Mouse (Mus musculus) stomach, embryonic 14.5 days (tissue): ENCODE results near the gene Rpl10a. TPM values are rescaled to one million over a fixed set of nuclear protein-coding genes. Genes with fewer than 3 reads are reported as not detected.
"Not testable (repeated sequence)": the region's sequence is repeated elsewhere in the genome, so short reads cannot be mapped to it uniquely, and the experiment has no call there.

Experiments used
- ATAC-seq: fragments of 200-750 bp; cut with Nextera tagmentation; 2 replicates; pipeline ENCODE4 v1.8.0; 2017; ENCODE audit warnings: low read depth, moderate TSS enrichment; ENCODE audit not compliant: insufficient number of reproducible peaks, insufficient read depth, low FRiP score
- H3K27ac ChIP-seq: fragments of 300-500 bp; sonication (generic); 2 replicates; pipeline ENCODE4 v1.5.1; 2014; ENCODE audit warnings: mild to moderate bottlenecking, low read length, moderate library complexity, mixed read lengths
- H3K27me3 ChIP-seq: fragments of 300-500 bp; sonication (generic); 2 replicates; pipeline ENCODE4 v1.6.1; 2014; ENCODE audit warnings: low read length, control low read depth, mixed read lengths; ENCODE audit not compliant: control insufficient read depth, insufficient read depth
- H3K36me3 ChIP-seq: fragments of 300-500 bp; sonication (generic); 2 replicates; pipeline ENCODE4 v1.6.1; 2014; ENCODE audit warnings: mild to moderate bottlenecking, control low read depth, low read length, moderate library complexity, mixed read lengths; ENCODE audit not compliant: control insufficient read depth, insufficient read depth
- H3K4me1 ChIP-seq: fragments of 300-500 bp; sonication (generic); 2 replicates; pipeline ENCODE4 v1.6.1; 2014; ENCODE audit warnings: low read length, control low read depth, mixed read lengths; ENCODE audit not compliant: control insufficient read depth, insufficient read depth
- H3K4me2 ChIP-seq: fragments of 300-500 bp; sonication (generic); replicated peaks from 2 replicates; pipeline ENCODE4 v1.6.1; 2014; ENCODE audit warnings: low read depth, low read length, control low read depth
- H3K4me3 ChIP-seq: fragments of 300-500 bp; sonication (generic); 2 replicates; pipeline ENCODE4 v1.5.1; 2014; ENCODE audit warnings: low read depth, low read length, control low read depth
- H3K9ac ChIP-seq: fragments of 300-500 bp; sonication (generic); replicated peaks from 2 replicates; pipeline ENCODE4 v1.6.1; 2014; ENCODE audit warnings: low read depth, mild to moderate bottlenecking, control low read depth, low read length, moderate library complexity, mixed read lengths
- H3K9me3 ChIP-seq: fragments of 300-500 bp; sonication (generic); 2 replicates; pipeline ENCODE4 v1.6.1; 2016; ENCODE audit warnings: low read depth, low read length, control low read depth; ENCODE audit not compliant: control insufficient read depth
- WGBS: fragments of 180-500 bp; shearing (Covaris S2); extraction: QIAGEN DNeasy Blood & Tissue Kit; methylation state at CpG from one replicate; pipeline ENCODE4 v1.1.7; 2014; 5-methylcytosine and 5-hydroxymethylcytosine counted together
- polyA plus RNA-seq: library from polyadenylated mRNA; unstranded; fragments of >200 nt; fragmentation: Nextera tagmentation; extraction: Ambion mirVana; gene quantifications from 2 replicates; pipeline ENCODE4 v1.2.1, GENCODE M21; 2014

The Rpl10a gene
- polyA plus RNA-seq, 1 experiment from 2014 or later, result 911 TPM

DNA sequence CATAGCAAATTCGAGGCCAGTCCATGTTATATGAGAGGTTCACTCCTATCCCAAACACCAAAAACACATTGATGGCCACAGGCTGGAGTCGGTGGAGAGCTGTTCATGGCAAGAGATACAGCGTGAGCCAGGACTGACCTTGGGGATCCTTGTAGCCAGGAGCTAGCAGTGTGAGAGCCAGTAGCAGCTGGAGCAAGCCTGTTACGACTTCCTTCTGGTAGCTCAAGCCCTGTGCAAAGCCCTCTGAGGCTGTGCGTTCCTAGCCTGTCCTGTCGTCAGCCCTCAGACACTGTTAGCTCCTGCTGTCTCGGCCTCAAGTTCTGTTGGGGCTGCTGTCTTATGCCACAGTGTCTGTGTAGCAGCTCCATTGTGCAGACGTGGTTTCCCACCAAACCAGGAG, 4.5 kb upstream of the Rpl10a start:
- peaks cover 10% of the 10 kb centered on the region for H3K4me1 ChIP-seq
- no peak overlapping the region for H3K4me3 ChIP-seq
- no peak overlapping the region for H3K27ac ChIP-seq
- no peak overlapping the region for H3K4me2 ChIP-seq
- WGBS, result 85% methylated on average over 8 of the region's 8 CpGs
- H3K36me3 ChIP-seq, result peaks cover 14% of the 10 kb centered on the region; the same call in 1 of the 2 replicates
- H3K9ac ChIP-seq, result no peak overlapping the region
- ATAC-seq, result no peak
- H3K9me3 ChIP-seq, result no peaks in the 10 kb centered on the region
- H3K27me3 ChIP-seq, result no peaks in the 10 kb centered on the region

DNA sequence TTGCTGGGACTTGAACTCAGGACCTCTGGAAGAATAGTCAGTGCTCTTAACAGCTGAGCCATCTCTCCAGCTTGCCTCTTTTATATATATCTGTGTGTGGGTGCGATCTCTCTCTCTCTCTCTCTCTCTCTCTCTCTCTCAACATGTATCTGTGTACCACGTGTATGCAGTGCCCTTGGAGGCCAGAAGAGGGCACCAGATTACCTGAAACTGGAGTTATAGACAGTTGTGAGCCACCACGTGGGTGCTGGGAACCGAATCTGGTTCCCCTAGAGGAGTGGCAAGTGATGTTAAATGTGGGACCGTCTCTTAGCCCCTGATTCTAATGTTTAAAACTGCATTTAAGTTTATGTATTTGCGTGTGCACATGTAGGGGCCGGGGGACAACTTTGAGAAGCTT, 3.9 kb upstream of the Rpl10a start:
- H3K36me3 ChIP-seq, result peaks cover 11% of the 10 kb centered on the region; the same call in 1 of the 2 replicates
- H3K4me2 ChIP-seq, H3K4me1 ChIP-seq, H3K9me3 ChIP-seq, H3K27ac ChIP-seq, H3K27me3 ChIP-seq, ATAC-seq, H3K4me3 ChIP-seq, H3K9ac ChIP-seq: not testable (repeated sequence)
- WGBS, result 94% methylated on average over 7 of the region's 7 CpGs

DNA sequence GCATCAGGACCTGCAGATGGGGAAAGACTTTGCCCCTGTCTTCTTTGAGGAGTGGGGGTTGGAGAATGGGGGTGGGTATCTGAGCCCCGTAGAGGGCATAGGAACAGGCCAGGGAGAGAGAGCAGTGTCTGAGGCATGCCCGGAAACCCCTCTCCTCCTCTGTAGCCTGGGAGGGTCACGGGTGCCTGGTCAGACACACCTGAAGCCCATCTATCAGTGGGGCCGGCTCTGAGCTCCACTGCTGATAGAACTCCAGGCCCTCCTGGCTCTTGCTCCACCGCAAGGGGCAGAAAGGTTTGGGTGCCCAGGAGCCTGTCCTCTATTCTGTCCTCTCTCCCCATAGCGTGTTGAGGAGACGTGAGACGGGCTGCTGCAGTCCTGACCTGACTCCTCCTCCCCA, 2.5 kb upstream of the Rpl10a start:
- WGBS, result 92% methylated on average over 8 of the region's 8 CpGs
- H3K36me3 ChIP-seq, result peaks cover 19% of the 10 kb centered on the region

DNA sequence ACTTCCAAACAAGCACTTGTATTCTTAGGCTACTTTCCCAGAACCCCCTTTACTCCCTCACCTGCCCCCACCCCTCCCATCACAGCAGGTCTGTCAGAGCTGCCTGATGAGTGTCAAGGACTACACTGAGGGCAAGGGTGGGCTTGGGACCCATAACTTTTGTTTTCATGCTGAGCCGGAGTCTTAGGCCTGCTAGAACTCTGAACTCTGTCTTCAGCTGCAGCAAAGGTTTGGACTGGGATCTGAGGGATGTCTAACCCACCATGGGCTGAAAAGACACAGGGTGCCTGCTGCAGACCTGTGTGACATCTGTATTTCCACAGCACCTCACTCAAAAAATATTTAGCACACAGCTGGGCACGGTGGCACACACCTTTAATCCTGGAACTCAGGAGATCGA, 1.3 kb upstream of the Rpl10a start:
- Histone ChIP-seq H3K27me3 (no peaks in the 10 kb centered on the region), H3K27ac (no peak overlapping the region), H3K4me3 (no peak overlapping the region), H3K9ac (no peak overlapping the region), H3K4me1 (peaks cover 13% of the 10 kb centered on the region), H3K4me2 (no peak overlapping the region), H3K9me3 (no peaks in the 10 kb centered on the region), H3K36me3 (peaks cover 23% of the 10 kb centered on the region)
- 82% methylated on average over 3 of the region's 3 CpGs for WGBS
- ATAC-seq, result no peak

More for the DNA sequence above, 2.5 kb upstream of the Rpl10a start:
- ATAC-seq, result no peak
- no peaks in the 10 kb centered on the region for H3K27me3 ChIP-seq
- H3K4me3 ChIP-seq, result no peak overlapping the region
- H3K4me1 ChIP-seq, result peaks cover 13% of the 10 kb centered on the region
- no peak overlapping the region for H3K9ac ChIP-seq
- H3K9me3 ChIP-seq, result no peaks in the 10 kb centered on the region
- H3K4me2 ChIP-seq, result no peak overlapping the region
- H3K27ac ChIP-seq, result no peak overlapping the region

DNA sequence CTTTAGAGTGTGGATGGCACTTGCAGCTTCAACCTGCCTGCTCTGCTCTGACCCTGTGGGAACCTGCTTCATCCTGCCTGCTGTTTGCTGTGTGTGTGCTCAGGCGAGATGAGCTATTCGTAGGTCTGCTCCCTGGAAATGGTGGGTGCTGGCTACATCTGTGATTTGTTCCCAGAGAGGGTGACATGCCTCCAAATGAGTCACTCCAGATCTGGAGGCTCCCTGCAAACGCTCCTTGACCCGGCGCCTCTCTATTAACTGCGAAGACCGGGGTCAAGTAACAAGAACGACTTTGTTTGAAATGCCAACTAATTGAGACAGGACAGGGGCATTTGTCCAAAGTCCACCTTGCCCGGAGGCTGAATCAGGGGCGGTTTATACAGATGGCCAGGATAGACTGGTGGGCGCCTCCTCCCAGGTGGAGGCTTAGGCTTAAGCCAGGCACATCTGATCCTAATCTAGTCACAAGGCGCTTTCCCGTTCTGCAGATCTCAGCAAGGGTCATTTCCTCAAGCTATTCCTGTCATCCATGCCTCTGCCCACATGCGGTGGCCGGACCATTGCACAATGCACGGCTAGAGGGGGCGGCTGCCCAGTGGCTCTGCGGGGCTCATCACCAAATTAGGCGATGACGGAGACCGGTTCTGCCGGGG, 472 bp upstream of the Rpl10a start:
- Histone ChIP-seq H3K4me3 (peak overlapping the region; percentile 93), H3K9me3 (no peaks in the 10 kb centered on the region)
- peak; percentile 20; the same call in 1 of the 2 replicates for ATAC-seq

DNA sequence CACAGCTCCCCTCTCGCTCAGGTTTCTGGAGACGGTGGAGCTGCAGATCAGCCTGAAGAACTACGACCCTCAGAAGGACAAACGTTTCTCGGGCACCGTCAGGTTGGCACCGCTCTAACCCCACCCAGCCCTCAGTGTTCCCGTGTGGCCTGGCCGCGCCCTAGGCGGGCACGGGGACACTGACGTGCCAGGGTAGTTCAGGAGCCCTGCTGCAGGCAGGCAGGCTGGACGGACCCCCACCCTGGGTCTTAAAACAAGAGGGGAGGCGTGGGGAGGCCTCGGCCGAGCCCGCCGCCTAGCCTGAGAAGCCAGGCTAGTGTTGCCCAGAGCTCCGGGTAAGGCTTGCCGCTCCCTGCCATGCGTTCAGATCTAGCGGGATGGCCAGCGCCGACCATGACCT, 675 bp downstream of the Rpl10a start:
- H3K36me3 ChIP-seq, result peaks cover 38% of the 10 kb centered on the region
- peaks cover 31% of the 10 kb centered on the region for H3K4me1 ChIP-seq

More for the DNA sequence above, 472 bp upstream of the Rpl10a start:
- H3K4me1 ChIP-seq, result peaks cover 20% of the 10 kb centered on the region
- H3K4me2 ChIP-seq, result peak overlapping the region; percentile 47
- peak overlapping the region; percentile 97 for H3K27ac ChIP-seq
- 5% methylated on average over 22 of the region's 22 CpGs for WGBS
- no peaks in the 10 kb centered on the region for H3K27me3 ChIP-seq
- peaks cover 31% of the 10 kb centered on the region for H3K36me3 ChIP-seq
- H3K9ac ChIP-seq, result peak overlapping the region; percentile 45

DNA sequence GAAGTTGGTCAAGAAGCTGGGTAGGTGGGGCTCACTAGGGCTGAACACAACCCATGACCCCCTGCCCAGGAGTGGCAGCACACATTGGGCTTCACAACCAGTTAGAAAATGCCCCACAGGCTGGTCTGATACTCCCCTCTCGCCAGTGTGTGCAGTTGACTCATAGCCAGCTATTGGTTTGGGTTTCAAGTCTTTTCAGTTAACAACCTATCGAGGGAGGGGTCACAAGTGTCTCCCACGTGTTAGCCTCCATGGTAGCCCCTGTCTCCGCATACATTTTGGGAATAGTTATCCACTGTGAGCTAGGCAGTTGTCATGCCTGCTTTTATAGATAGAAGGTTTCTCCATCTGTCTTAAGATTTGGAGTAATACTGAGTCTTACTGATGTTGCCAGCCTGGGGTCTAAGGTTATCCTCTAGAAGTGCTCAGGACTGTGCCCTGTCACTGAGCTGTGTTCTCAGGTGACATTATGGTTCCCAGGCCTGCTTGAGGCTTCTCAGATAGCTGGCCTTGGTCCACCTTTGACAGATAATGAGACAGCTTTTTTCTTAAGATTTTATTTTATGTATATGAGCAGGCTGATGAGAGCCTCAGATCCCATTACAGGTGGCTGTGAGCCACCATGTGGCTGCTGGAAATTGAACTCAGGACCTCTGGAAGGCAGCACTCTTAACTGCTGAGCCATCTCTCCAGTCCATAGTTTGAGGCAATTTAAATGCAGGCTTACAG, 1.4 kb downstream of the Rpl10a start:
- Histone ChIP-seq H3K9ac (peak overlapping the region; percentile 99), H3K27ac (peak overlapping the region; percentile 97), H3K4me3 (peak overlapping the region; percentile 93), H3K27me3 (no peaks in the 10 kb centered on the region), H3K9me3 (no peaks in the 10 kb centered on the region), H3K4me1 (peaks cover 38% of the 10 kb centered on the region), H3K36me3 (peaks cover 44% of the 10 kb centered on the region), H3K4me2 (peak overlapping the region; percentile 97)
- no peak for ATAC-seq
- WGBS, result 5% methylated on average over 4 of the region's 4 CpGs

More for the DNA sequence above, 675 bp downstream of the Rpl10a start:
- H3K9me3 ChIP-seq, result no peaks in the 10 kb centered on the region
- ATAC-seq, result no peak; the same call in 1 of the 2 replicates
- under 1% methylated on average over 25 of the region's 25 CpGs for WGBS
- peak overlapping the region; percentile 93 for H3K4me3 ChIP-seq
- peak overlapping the region; percentile 97 for H3K27ac ChIP-seq
- peak overlapping the region; percentile 99 for H3K9ac ChIP-seq
- H3K27me3 ChIP-seq, result no peaks in the 10 kb centered on the region
- H3K4me2 ChIP-seq, result peak overlapping the region; percentile 97

DNA sequence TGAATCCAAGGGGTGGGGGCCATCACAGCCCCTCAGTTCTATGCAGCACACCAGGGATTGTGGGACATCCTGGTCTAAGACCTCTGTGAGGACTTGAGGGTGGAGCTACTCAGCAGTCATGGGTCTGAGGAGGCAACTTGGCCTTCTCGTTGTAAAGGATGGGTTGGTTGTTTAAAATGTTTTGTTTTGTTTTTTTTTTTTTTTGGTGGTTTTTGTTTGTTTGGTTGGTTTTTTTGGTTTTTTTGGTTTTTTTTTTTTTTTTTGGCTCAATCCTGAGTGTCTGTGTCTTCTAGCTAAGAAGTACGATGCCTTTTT, 1.9 kb downstream of the Rpl10a start:
- H3K4me2 ChIP-seq, result peak overlapping the region; percentile 97
- no peak for ATAC-seq
- H3K4me1 ChIP-seq, result peaks cover 40% of the 10 kb centered on the region
- H3K36me3 ChIP-seq, result peaks cover 46% of the 10 kb centered on the region
- no peaks in the 10 kb centered on the region for H3K9me3 ChIP-seq
- 23% methylated on average over 2 of the region's 2 CpGs for WGBS
- H3K27me3 ChIP-seq, result no peaks in the 10 kb centered on the region
- H3K9ac ChIP-seq, result no peak overlapping the region
- peak overlapping the region; percentile 93 for H3K4me3 ChIP-seq
- peak overlapping the region; percentile 97; the same call in 1 of the 2 replicates for H3K27ac ChIP-seq
